Mouse (Mus musculus): ENCODE results near the gene Tmem131l. TPM values are rescaled to one million over a fixed set of nuclear protein-coding genes. Genes with fewer than 3 reads are reported as not detected.

Tmem131l gene
- total and polyA plus RNA-seq, 3 experiments = 9.6 to 39.6 TPM; not detected in 1

DNA sequence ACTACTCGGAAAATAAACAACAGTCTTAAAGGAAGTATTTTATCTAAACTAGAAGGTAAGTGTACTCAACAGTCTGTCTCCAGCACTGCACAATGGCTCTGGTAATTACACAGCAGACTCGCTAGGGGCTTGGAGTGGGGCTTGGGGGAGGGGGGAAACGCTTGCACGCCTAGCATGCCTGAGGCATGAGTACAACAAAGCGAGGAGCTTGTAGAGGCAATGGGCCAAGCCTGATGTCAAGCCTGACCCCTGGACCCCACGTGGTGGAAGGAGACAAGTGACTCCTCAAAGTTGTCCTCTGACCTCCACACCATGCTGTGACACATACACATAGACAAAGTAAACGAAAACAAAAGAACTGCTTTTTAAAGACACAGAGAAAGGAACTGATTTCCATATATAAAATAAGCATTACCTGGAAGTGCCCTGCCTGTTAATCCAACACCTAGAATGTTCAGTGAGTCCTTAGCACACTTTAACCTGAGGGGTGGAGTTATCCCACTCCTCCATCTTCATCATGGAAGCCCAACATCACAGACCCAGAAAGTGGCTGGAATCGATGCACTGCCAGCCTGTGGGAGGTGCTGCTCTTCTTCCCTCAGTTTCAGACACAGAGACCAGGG is 45.6 kb downstream of the Tmem131l start:
- H3K9me3 ChIP-seq (replicated peaks; ENCODE audit: insufficient read depth, low read length) = no peaks in the 10 kb centered on the region
- TF ChIP-seq MXI1 (IDR thresholded peaks at IDR 0.05; ENCODE audit: low read depth, low read length) (no peak), JUND (IDR thresholded peaks at IDR 0.05; ENCODE audit: low read depth, low read length) (no peak), ELF1 (IDR thresholded peaks at IDR 0.05; ENCODE audit: low read depth, low read length) (no peak), E2F4 (IDR thresholded peaks at IDR 0.05; ENCODE audit: borderline replicate concordance, low read depth, low read length) (no peak), POLR2AphosphoS2 (IDR thresholded peaks at IDR 0.05; ENCODE audit: low read length) (no peak), ZKSCAN1 (IDR thresholded peaks at IDR 0.05; ENCODE audit: low read depth, low read length) (no peak), ETS1 (IDR thresholded peaks at IDR 0.05; ENCODE audit: low read depth, low read length) (no peak), MAFK (IDR thresholded peaks at IDR 0.05; ENCODE audit: borderline replicate concordance, low read depth, low read length) (no peak), HCFC1 (IDR thresholded peaks at IDR 0.05; ENCODE audit: low read depth, low read length) (no peak), SMC3 (IDR thresholded peaks at IDR 0.05; ENCODE audit: low read depth, low read length) (no peak), NELFE (IDR thresholded peaks at IDR 0.05; ENCODE audit: low read depth, low read length) (no peak), CHD1 (IDR thresholded peaks at IDR 0.05; ENCODE audit: low read depth, low read length) (no peak), GATA1 (IDR thresholded peaks at IDR 0.05; ENCODE audit: low read depth, low read length) (no peak), CTCF (IDR thresholded peaks at IDR 0.05 in 2 of 3, conservative IDR thresholded peaks at IDR 0.05 in 1 of 3; ENCODE audit: control insufficient read depth in 1 of 3, insufficient read depth in 1 of 3, low read depth in 2 of 3, low read length in 3 of 3, poor library complexity in 1 of 3, severe bottlenecking in 1 of 3) (no peak), POLR2A (IDR thresholded peaks at IDR 0.05; ENCODE audit: control insufficient read depth in 1 of 2, insufficient read depth in 1 of 2, low read depth in 1 of 2, low read length in 2 of 2, poor library complexity in 1 of 2) (no peak), MEF2A (IDR thresholded peaks at IDR 0.05; ENCODE audit: extremely low read depth, insufficient replicate concordance, low read depth, low read length, poor library complexity, severe bottlenecking) (no peak), USF1 (IDR thresholded peaks at IDR 0.05; ENCODE audit: low read depth, low read length) (no peak), TCF12 (IDR thresholded peaks at IDR 0.05; ENCODE audit: low read depth, low read length) (no peak), MAZ (IDR thresholded peaks at IDR 0.05; ENCODE audit: low read depth, low read length) (no peak)
- H3K36me3 ChIP-seq (ENCODE audit: control insufficient read depth in 1 of 2, insufficient read depth in 2 of 2, low read length in 2 of 2) = no peaks in the 10 kb centered on the region; a peak in 1 of 4 replicates
- no peak overlapping the region for H3K9ac ChIP-seq (ENCODE audit: control insufficient read depth, low read depth, low read length, poor library complexity, severe bottlenecking)
- no peak for DNase-seq (ENCODE audit: low read depth, low spot score)
- H3K4me3 ChIP-seq (ENCODE audit: control insufficient read depth in 1 of 2, insufficient read depth in 1 of 2, low read depth in 2 of 2, low read length in 2 of 2) = no peak overlapping the region
- H3K27me3 ChIP-seq (ENCODE audit: control insufficient read depth in 1 of 2, insufficient read depth in 2 of 2, low read length in 2 of 2) = no peaks in the 10 kb centered on the region
- no peaks in the 10 kb centered on the region for H3K4me1 ChIP-seq (ENCODE audit: control insufficient read depth in 1 of 2, insufficient read depth in 2 of 2, low read length in 2 of 2)
- H3K79me2 ChIP-seq (ENCODE audit: control insufficient read depth, insufficient read depth, low read length, poor library complexity) = no peaks in the 10 kb centered on the region
- H3K27ac ChIP-seq (ENCODE audit: control insufficient read depth, low read depth, low read length) = no peak overlapping the region

GRCm38 (mm10) chr3:83993089-83993516 is 46.9 kb downstream of the Tmem131l start:
- H3K79me2 ChIP-seq (ENCODE audit: control insufficient read depth, insufficient read depth, low read length, poor library complexity) = no peaks in the 10 kb centered on the region
- no peaks in the 10 kb centered on the region; a peak in 1 of 4 replicates for H3K36me3 ChIP-seq (ENCODE audit: control insufficient read depth in 1 of 2, insufficient read depth in 2 of 2, low read length in 2 of 2)
- no peaks in the 10 kb centered on the region for H3K27me3 ChIP-seq (ENCODE audit: control insufficient read depth in 1 of 2, insufficient read depth in 2 of 2, low read length in 2 of 2)
- H3K9me3 ChIP-seq (replicated peaks; ENCODE audit: insufficient read depth, low read length) = no peaks in the 10 kb centered on the region
- H3K9ac ChIP-seq (ENCODE audit: control insufficient read depth, low read depth, low read length, poor library complexity, severe bottlenecking) = no peak overlapping the region
- no peak overlapping the region for H3K4me3 ChIP-seq (ENCODE audit: control insufficient read depth in 1 of 2, insufficient read depth in 1 of 2, low read depth in 2 of 2, low read length in 2 of 2)
- TF ChIP-seq MAX (IDR thresholded peaks at IDR 0.05; ENCODE audit: low read length) (no peak), MEF2A (IDR thresholded peaks at IDR 0.05; ENCODE audit: extremely low read depth, insufficient replicate concordance, low read depth, low read length, poor library complexity, severe bottlenecking) (no peak), CTCF (IDR thresholded peaks at IDR 0.05 in 2 of 3, conservative IDR thresholded peaks at IDR 0.05 in 1 of 3; ENCODE audit: control insufficient read depth in 1 of 3, insufficient read depth in 1 of 3, low read depth in 2 of 3, low read length in 3 of 3, poor library complexity in 1 of 3, severe bottlenecking in 1 of 3) (no peak), GABPA (IDR thresholded peaks at IDR 0.05; ENCODE audit: low read depth, low read length) (no peak), MYB (IDR thresholded peaks at IDR 0.05; ENCODE audit: low read depth, low read length) (no peak), HCFC1 (IDR thresholded peaks at IDR 0.05; ENCODE audit: low read depth, low read length) (no peak), RCOR1 (IDR thresholded peaks at IDR 0.05; ENCODE audit: low read depth, low read length) (no peak), GATA1 (IDR thresholded peaks at IDR 0.05; ENCODE audit: low read depth, low read length) (no peak), NELFE (IDR thresholded peaks at IDR 0.05; ENCODE audit: low read depth, low read length) (no peak), E2F4 (IDR thresholded peaks at IDR 0.05; ENCODE audit: borderline replicate concordance, low read depth, low read length) (no peak), NRF1 (IDR thresholded peaks at IDR 0.05; ENCODE audit: insufficient read depth, low read depth, low read length, poor library complexity, severe bottlenecking) (no peak), ZMIZ1 (IDR thresholded peaks at IDR 0.05; ENCODE audit: low read depth, low read length) (no peak), SIN3A (IDR thresholded peaks at IDR 0.05; ENCODE audit: low read length) (no peak), MYC (IDR thresholded peaks at IDR 0.05; ENCODE audit: low read depth, low read length) (no peak), MAFK (IDR thresholded peaks at IDR 0.05; ENCODE audit: borderline replicate concordance, low read depth, low read length) (no peak), CHD1 (IDR thresholded peaks at IDR 0.05; ENCODE audit: low read depth, low read length) (no peak)
- DNase-seq (ENCODE audit: low read depth, low spot score) = no peak
- no peak overlapping the region for H3K27ac ChIP-seq (ENCODE audit: control insufficient read depth, low read depth, low read length)
- H3K4me1 ChIP-seq (ENCODE audit: control insufficient read depth in 1 of 2, insufficient read depth in 2 of 2, low read length in 2 of 2) = no peaks in the 10 kb centered on the region

Data from MEL (cell line).